8 mouse cellular contexts compared by ENCODE assay signal in genomic region chr2:32395484-32395945, GRCm38 (mm10). TPM values are rescaled to one million over a fixed set of nuclear protein-coding genes. Genes with fewer than 3 reads are reported as not detected.
DNase-seq lines count a peak whose midpoint lies in the region; ATAC-seq and TF ChIP-seq lines count a peak whose summit lies in the region.

Gene Ptges2 (plus strand): TSS chr2:32395896.

- TF ChIP-seq POLR2A in heart, adult 2 months (IDR thresholded peaks at IDR 0.05; ENCODE audit: insufficient read depth, low read depth, low read length) = peak; percentile 80

- H3K36me3 ChIP-seq in embryonic facial prominence, embryonic 13.5 days = peaks cover 11% of the 10 kb centered on the region
- no peaks in the 10 kb centered on the region for H3K36me3 ChIP-seq in heart, adult 2 months (ENCODE audit: control insufficient read depth, insufficient read depth, low read length)
- peaks cover 23% of the 10 kb centered on the region for H3K36me3 ChIP-seq in limb, embryonic 13.5 days
- H3K36me3 ChIP-seq in midbrain, embryonic 16.5 days (ENCODE audit: control insufficient read depth, insufficient read depth, low read length) = no peaks in the 10 kb centered on the region

- H3K4me1 ChIP-seq in embryonic facial prominence, embryonic 13.5 days = peaks cover 21% of the 10 kb centered on the region
- H3K4me1 ChIP-seq in heart, adult 2 months (ENCODE audit: control insufficient read depth, insufficient read depth, low read length) = peaks cover 4% of the 10 kb centered on the region
- peaks cover 22% of the 10 kb centered on the region for H3K4me1 ChIP-seq in limb, embryonic 13.5 days
- peaks cover 15% of the 10 kb centered on the region for H3K4me1 ChIP-seq in midbrain, embryonic 16.5 days (ENCODE audit: control insufficient read depth, insufficient read depth, low read length)

- H3K79me2 ChIP-seq in heart, adult 2 months (replicated peaks; ENCODE audit: control insufficient read depth, insufficient read depth, low read length) = 0 out of 2 replicates have a peak, but pooled peaks cover 1% of the 10 kb centered on the region

- WGBS in embryonic facial prominence, embryonic 13.5 days = under 1% methylated on average over 31 of the region's 31 CpGs
- under 1% methylated on average over 31 of the region's 31 CpGs for WGBS in heart, adult 2 months
- WGBS in limb, embryonic 13.5 days = under 1% methylated on average over 31 of the region's 31 CpGs
- 1% methylated on average over 31 of the region's 31 CpGs for WGBS in midbrain, embryonic 16.5 days

- no peaks in the 10 kb centered on the region for H3K9me3 ChIP-seq in embryonic facial prominence, embryonic 13.5 days
- H3K9me3 ChIP-seq in limb, embryonic 13.5 days = no peaks in the 10 kb centered on the region
- no peaks in the 10 kb centered on the region for H3K9me3 ChIP-seq in midbrain, embryonic 16.5 days (replicated peaks; ENCODE audit: control insufficient read depth, low read length, poor library complexity, severe bottlenecking)

- peak within 1 kb of the TSS; percentile 86 for H3K9ac ChIP-seq in embryonic facial prominence, embryonic 13.5 days
- H3K9ac ChIP-seq in heart, adult 2 months (ENCODE audit: low read depth, low read length) = peak within 1 kb of the TSS; percentile 89
- peak within 1 kb of the TSS; percentile 90 for H3K9ac ChIP-seq in limb, embryonic 13.5 days
- peak within 1 kb of the TSS; percentile 94 for H3K9ac ChIP-seq in midbrain, embryonic 16.5 days (ENCODE audit: low read depth, low read length)

- H3K27me3 ChIP-seq in embryonic facial prominence, embryonic 13.5 days = no peaks in the 10 kb centered on the region
- no peaks in the 10 kb centered on the region for H3K27me3 ChIP-seq in heart, adult 2 months (ENCODE audit: control insufficient read depth, insufficient read depth, low read length)
- no peaks in the 10 kb centered on the region for H3K27me3 ChIP-seq in limb, embryonic 13.5 days
- no peaks in the 10 kb centered on the region for H3K27me3 ChIP-seq in midbrain, embryonic 16.5 days (ENCODE audit: control insufficient read depth, insufficient read depth, low read depth, low read length)

- peak within 1 kb of the TSS; percentile 97 for H3K4me3 ChIP-seq in embryonic facial prominence, embryonic 13.5 days
- H3K4me3 ChIP-seq in heart, adult 2 months = peak within 1 kb of the TSS; percentile 92
- H3K4me3 ChIP-seq in limb, embryonic 13.5 days = peak within 1 kb of the TSS; percentile 95
- peak within 1 kb of the TSS; percentile 95 for H3K4me3 ChIP-seq in midbrain, embryonic 16.5 days (ENCODE audit: low read depth, low read length)

- peak within 1 kb of the TSS; percentile 95 for H3K4me2 ChIP-seq in embryonic facial prominence, embryonic 13.5 days
- peak within 1 kb of the TSS; percentile 82 for H3K4me2 ChIP-seq in limb, embryonic 13.5 days (replicated peaks)
- H3K4me2 ChIP-seq in midbrain, embryonic 16.5 days (ENCODE audit: low read length) = peak within 1 kb of the TSS; percentile 91

- H3K27ac ChIP-seq in embryonic facial prominence, embryonic 13.5 days = peak within 1 kb of the TSS; percentile 87
- peak within 1 kb of the TSS; percentile 86 for H3K27ac ChIP-seq in heart, adult 2 months
- peak within 1 kb of the TSS; percentile 88 for H3K27ac ChIP-seq in limb, embryonic 13.5 days
- H3K27ac ChIP-seq in midbrain, embryonic 16.5 days (ENCODE audit: low read length) = peak within 1 kb of the TSS; percentile 96

- intact Hi-C loops in heart, adult 2 months (cut with DNase I) = loop anchor here (1.0 to 2.0 kb wide), 2 partner anchors 15 to 32 kb away; partner anchors contain the start of gene 1110008P14Rik

- peak; percentile 88 for ATAC-seq in embryonic facial prominence, embryonic 13.5 days (ENCODE audit: insufficient number of reproducible peaks, insufficient read depth, low FRiP score, low TSS enrichment, low read depth)
- peak; percentile 93 for ATAC-seq in limb, embryonic 13.5 days (ENCODE audit: low FRiP score, low read depth)
- ATAC-seq in midbrain, embryonic 16.5 days = peak; percentile 92

- TF ChIP-seq CTCF in heart, adult 2 months (IDR thresholded peaks at IDR 0.05) = no peak

- DNase-seq in 3T3-L1 (ENCODE audit: low read depth, low spot score) = peak; percentile 92
- peak; percentile 92 to 93 for DNase-seq in adrenal gland, postnatal 36 days
- DNase-seq in heart, adult 2 months = peak; percentile 94 to 98
- peak; percentile 93 for DNase-seq in kidney, adult 8-10 months
- peak; percentile 86 to 91 for DNase-seq in spleen, postnatal 36 days (ENCODE audit: low spot score in 2 of 2)

- TF ChIP-seq EP300 in heart, adult 2 months (IDR thresholded peaks at IDR 0.05; ENCODE audit: insufficient read depth, low read depth, low read length) = 0 out of 2 replicates have a peak, but pooled peaks have one; percentile 30

RNA-seq across cellular contexts. Expression of gene Ptges2, which starts in this region (rescaled TPM):
- 10 to 100 TPM; 58.2 to 58.7 TPM for total RNA-seq in adrenal gland, postnatal 36 days (2021)
- 30.0 and 30.4 TPM in 2 replicates for polyA plus RNA-seq in embryonic facial prominence, embryonic 13.5 days (2015; fragmentation: Nextera tagmentation; extraction: Ambion mirVana)
- 10 to 100 TPM; 58.6 to 68.2 TPM for total RNA-seq in heart, adult 2 months (2021)
- 68.8 and 98.5 TPM in 2 replicates for polyA plus RNA-seq in heart, adult 2 months (2012; rRNA removed)
- polyA plus RNA-seq in limb, embryonic 13.5 days (2015; fragmentation: Nextera tagmentation; extraction: Ambion mirVana) = 29.8 and 30.1 TPM in 2 replicates
- 50.7 and 51.4 TPM in 2 replicates for polyA plus RNA-seq in midbrain, embryonic 16.5 days (2015; fragmentation: Nextera tagmentation; extraction: Ambion mirVana)

Comparison
In these comparisons a context has a peak if more than half of its experiments do, and no peak if none do; other contexts are left out.
1. Peak in every context shown above with its lines: DNase-seq, ATAC-seq, H3K4me3 ChIP-seq and H3K27ac ChIP-seq.